Mouse (Mus musculus): ENCODE measurements around the gene Lrr1. TPM values are rescaled to one million over a fixed set of nuclear protein-coding genes. Genes with fewer than 3 reads are reported as not detected.
A peak's percentile ranks its signal among the peaks of the same experiment; 100 is the strongest.

The Lrr1 gene
- total RNA-seq, 4 experiments from 2014 or later: not detected

- no peak for DNase-seq (ENCODE audit: low spot score in 2 of 2)
Measured at GRCm38 (mm10) chr12:69197378-69198163, 29.0 kb downstream of the Lrr1 start.

GRCm38 (mm10) chr12:69198164-69198535, 29.5 kb downstream of the Lrr1 start, which contains the start of gene Dnaaf2:
Dnaaf2 (minus strand) TSS chr12:69198429.
- DNase-seq (ENCODE audit: low spot score in 2 of 2): peak; percentile 49 to 54

GRCm38 (mm10) chr12:69198985-69199384, 30.4 kb downstream of the Lrr1 start:
- no peak for DNase-seq (ENCODE audit: low spot score in 2 of 2)

GRCm38 (mm10) chr12:69204052-69204833, 35.6 kb downstream of the Lrr1 start, which contains the start of gene Gm49384:
Gm49384 (minus strand) TSS chr12:69204267.
- DNase-seq (ENCODE audit: low spot score in 2 of 2): no peak

GRCm38 (mm10) chr12:69207396-69207795, 38.8 kb downstream of the Lrr1 start:
- DNase-seq (ENCODE audit: low spot score in 2 of 2): no peak

GRCm38 (mm10) chr12:69207926-69208325, 39.3 kb downstream of the Lrr1 start:
- no peak for DNase-seq (ENCODE audit: low spot score in 2 of 2)

GRCm38 (mm10) chr12:69208520-69208919, 39.9 kb downstream of the Lrr1 start:
- DNase-seq (ENCODE audit: low spot score in 2 of 2): no peak

- DNase-seq (ENCODE audit: low spot score in 2 of 2): no peak
Measured at GRCm38 (mm10) chr12:69210056-69210979, 41.7 kb downstream of the Lrr1 start.

GRCm38 (mm10) chr12:69211057-69211456, 42.4 kb downstream of the Lrr1 start:
- no peak for DNase-seq (ENCODE audit: low spot score in 2 of 2)

GRCm38 (mm10) chr12:69213186-69213777, 44.7 kb downstream of the Lrr1 start:
- no peak for DNase-seq (ENCODE audit: low spot score in 2 of 2)

GRCm38 (mm10) chr12:69214393-69214792, 45.8 kb downstream of the Lrr1 start:
- DNase-seq (ENCODE audit: low spot score in 2 of 2): no peak

- DNase-seq (ENCODE audit: low spot score in 2 of 2): peak; percentile 65 to 77
Measured at GRCm38 (mm10) chr12:69215000-69215785, 46.6 kb downstream of the Lrr1 start.

- no peak for DNase-seq (ENCODE audit: low spot score in 2 of 2)
Measured at GRCm38 (mm10) chr12:69216587-69216986, 48.0 kb downstream of the Lrr1 start.

- no peak for DNase-seq (ENCODE audit: low spot score in 2 of 2)
Measured at GRCm38 (mm10) chr12:69220613-69221277, 52.1 kb downstream of the Lrr1 start.

- DNase-seq (ENCODE audit: low spot score in 2 of 2): peak; percentile 51 to 78
Measured at GRCm38 (mm10) chr12:69227776-69228466, 59.3 kb downstream of the Lrr1 start, which contains the start of gene Pole2. Pole2 (minus strand) TSS chr12:69228195.

All from layer of hippocampus, adult 8-10 months (tissue).